Comparison of ENCODE assay signal across 12 mouse cellular contexts in the genomic region with DNA sequence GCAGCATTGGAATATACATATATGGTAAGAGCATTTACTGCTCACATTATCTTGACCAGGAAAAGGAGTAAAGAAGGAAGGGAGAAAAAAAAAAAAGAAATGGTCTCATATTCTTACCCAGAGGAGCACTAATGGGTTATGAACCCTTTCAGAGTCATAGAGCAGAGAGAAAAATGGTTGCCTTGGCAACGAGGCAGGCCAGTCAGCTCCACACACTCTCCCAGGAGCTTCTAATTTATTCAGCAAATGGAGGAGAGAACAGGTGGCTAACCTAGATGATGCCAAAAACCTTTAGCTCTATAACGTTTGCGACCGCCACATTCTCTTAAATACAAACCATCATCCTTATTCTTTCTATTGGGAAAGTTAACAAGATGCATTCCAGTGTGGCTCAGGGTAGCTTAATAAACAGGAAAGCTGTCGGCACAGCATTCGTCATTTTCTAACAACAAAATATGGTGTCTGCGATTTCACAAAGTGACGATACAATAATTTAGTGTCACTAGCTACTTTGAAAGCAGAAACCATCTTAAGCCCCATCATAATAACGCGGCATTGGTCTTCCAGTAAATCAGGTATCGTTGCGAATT.
DNase-seq lines count a peak whose midpoint lies in the region; ATAC-seq lines count a peak whose summit lies in the region.
"Had no signal": no experiment of that assay in that cellular context is flagged by ENCODE, and none has a peak within 500 bp of the region (broad histone marks: within the 10 kb centered on the region; RNA-seq: fewer than 3 reads in every experiment).

No protein-coding gene starts in this region.

- no peaks in the 10 kb centered on the region for H3K36me3 ChIP-seq in neural tube, embryonic 11.5 days (ENCODE audit: control insufficient read depth, insufficient read depth, low read length)

- no peaks in the 10 kb centered on the region for H3K9me3 ChIP-seq in neural tube, embryonic 11.5 days (ENCODE audit: control insufficient read depth, low read length)

- peak; percentile 63; the same call in 1 of the 2 replicates for ATAC-seq in neural tube, embryonic 11.5 days (ENCODE audit: insufficient read depth, low FRiP score, low TSS enrichment)

- H3K4me2 ChIP-seq in neural tube, embryonic 11.5 days (ENCODE audit: low read depth) = no peak overlapping the region

- 0 out of 2 replicates have a peak overlapping the region, but pooled peaks have one; percentile 39 for H3K27ac ChIP-seq in neural tube, embryonic 11.5 days (ENCODE audit: low read depth, low read length)

- no peak overlapping the region for H3K9ac ChIP-seq in neural tube, embryonic 11.5 days (ENCODE audit: low read length)

- intact Hi-C loops in left cerebral cortex, postnatal 14 days (cut with DNase I) = no loop called here

- no peak overlapping the region for H3K4me3 ChIP-seq in neural tube, embryonic 11.5 days (ENCODE audit: low read depth, low read length)
- H3K4me3 ChIP-seq: erythroblast, embryonic 14.5 days had no signal

- H3K4me1 ChIP-seq in neural tube, embryonic 11.5 days (ENCODE audit: control insufficient read depth, insufficient read depth, low read length) = no peaks in the 10 kb centered on the region

- no peaks in the 10 kb centered on the region for H3K27me3 ChIP-seq in neural tube, embryonic 11.5 days (ENCODE audit: control insufficient read depth, insufficient read depth, low read length)

- no peak for DNase-seq in neural tube, embryonic 11.5 days (ENCODE audit: low spot score)
- DNase-seq in neural tube, embryonic 10.5 days (ENCODE audit: extremely low spot score, low spot score) = no peak
- peak; percentile 38 to 47 for DNase-seq in frontal cortex, postnatal 36 days (ENCODE audit: low spot score in 2 of 2)
- DNase-seq in left cerebral cortex, postnatal 14 days (ENCODE audit: low spot score in 2 of 2) = peak; percentile 48 to 83
- DNase-seq in telencephalon, adult 2 months (ENCODE audit: low read depth, low spot score) = peak; percentile 75
- no peak for DNase-seq in kidney, postnatal 4 days
- no peak for DNase-seq in adrenal gland, postnatal 36 days
- DNase-seq: adrenal gland, adult 8-10 months; kidney, postnatal 14 days; lung, postnatal 10 days; thymus, postnatal 36 days had no signal

- 76% methylated on average over 12 of the region's 12 CpGs for WGBS in neural tube, embryonic 11.5 days

Comparison
In these comparisons a context has a peak if more than half of its experiments do, and no peak if none do; other contexts are left out.
1. DNase-seq: peak in frontal cortex, postnatal 36 days (2 of 2), left cerebral cortex, postnatal 14 days (2 of 2) and telencephalon, adult 2 months (single experiment); none in neural tube, embryonic 11.5 days (single experiment), neural tube, embryonic 10.5 days (single experiment), kidney, postnatal 4 days (0 of 2) and adrenal gland, postnatal 36 days (0 of 2).